Mouse (Mus musculus) intestine, embryonic 14.5 days (tissue): ENCODE measurements around the gene Dpf3. TPM values are rescaled to one million over a fixed set of nuclear protein-coding genes. Genes with fewer than 3 reads are reported as not detected.

ENCODE experiments used
- ATAC-seq: fragments of 200-750 bp; cut with Nextera tagmentation; replicated peaks from 2 replicates; pipeline ENCODE4 v1.8.0; 2017; ENCODE audit warnings: low read depth, moderate number of reproducible peaks, moderate TSS enrichment, moderate library complexity; ENCODE audit not compliant: low FRiP score, low TSS enrichment
- DNase-seq: peaks from one replicate; pipeline ENCODE4 v3.0.0-alpha.2; 2018; ENCODE audit warnings: low spot score
- H3K27ac ChIP-seq: fragments of 300-500 bp; sonication (generic); 2 replicates; pipeline ENCODE4 v1.5.1; 2014; ENCODE audit warnings: low read depth, mild to moderate bottlenecking, control low read depth
- H3K27me3 ChIP-seq: fragments of 300-500 bp; sonication (generic); replicated peaks from 2 replicates; pipeline ENCODE4 v1.6.1; 2014; ENCODE audit warnings: low read length, control low read depth; ENCODE audit not compliant: control insufficient read depth, insufficient read depth
- H3K36me3 ChIP-seq: fragments of 300-500 bp; sonication (generic); 2 replicates; pipeline ENCODE4 v1.6.1; 2014; ENCODE audit warnings: low read length, control low read depth; ENCODE audit not compliant: control insufficient read depth, insufficient read depth
- H3K4me1 ChIP-seq: fragments of 300-500 bp; sonication (generic); replicated peaks from 2 replicates; pipeline ENCODE4 v1.6.1; 2014; ENCODE audit warnings: low read length, control low read depth, mixed read lengths; ENCODE audit not compliant: control insufficient read depth, insufficient read depth
- H3K4me2 ChIP-seq: fragments of 300-500 bp; sonication (generic); 2 replicates; pipeline ENCODE4 v1.6.1; 2014; ENCODE audit warnings: low read length
- H3K4me3 ChIP-seq: fragments of 300-500 bp; sonication (generic); 2 replicates; pipeline ENCODE4 v1.5.1; 2014; ENCODE audit warnings: low read depth, low read length, control low read depth, mixed read lengths
- H3K9ac ChIP-seq: fragments of 300-500 bp; sonication (generic); 2 replicates; pipeline ENCODE4 v1.6.1; 2014; ENCODE audit warnings: mild to moderate bottlenecking, low read length
- H3K9me3 ChIP-seq: fragments of 300-500 bp; sonication (generic); 2 replicates; pipeline ENCODE4 v1.6.1; 2016; ENCODE audit warnings: low read length, control low read depth; ENCODE audit not compliant: control insufficient read depth
- WGBS: fragments of 180-500 bp; shearing (Covaris S2); extraction: QIAGEN DNeasy Blood & Tissue Kit; methylation state at CpG from one replicate; pipeline ENCODE4 v1.1.7; 2014; 5-methylcytosine and 5-hydroxymethylcytosine counted together
- polyA plus RNA-seq: library from polyadenylated mRNA; unstranded; fragments of >200 nt; fragmentation: Nextera tagmentation; extraction: Ambion mirVana; gene quantifications from 2 replicates; pipeline ENCODE4 v1.2.1, GENCODE M21; 2014

Gene Dpf3
- polyA plus RNA-seq, 1 experiment from 2014 or later: 8.7 TPM

GRCm38 (mm10) chr12:83427601-83428000 lies 59.9 kb downstream of the Dpf3 start:
- Histone ChIP-seq H3K4me3 (no peak overlapping the region), H3K36me3 (no peaks in the 10 kb centered on the region), H3K27me3 (no peaks in the 10 kb centered on the region), H3K27ac (no peak overlapping the region), H3K4me2 (no peak overlapping the region), H3K4me1 (peaks cover 16% of the 10 kb centered on the region), H3K9me3 (no peaks in the 10 kb centered on the region), H3K9ac (no peak overlapping the region)
- ATAC-seq (no peak), DNase-seq (no peak)
- 15% methylated on average over 4 of the region's 4 CpGs for WGBS

- H3K9me3 ChIP-seq: no peaks in the 10 kb centered on the region
- DNase-seq (no peak), ATAC-seq (no peak)
- H3K4me3 ChIP-seq: no peak overlapping the region
- H3K9ac ChIP-seq: no peak overlapping the region
- no peaks in the 10 kb centered on the region for H3K36me3 ChIP-seq
- no peaks in the 10 kb centered on the region for H3K27me3 ChIP-seq
- no peak overlapping the region for H3K4me2 ChIP-seq
- no peak overlapping the region for H3K27ac ChIP-seq
- H3K4me1 ChIP-seq: peaks cover 16% of the 10 kb centered on the region
- WGBS: 57% methylated on average over 5 of the region's 5 CpGs
Observed at GRCm38 (mm10) chr12:83426326-83426725, 61.2 kb downstream of the Dpf3 start.

- Histone ChIP-seq H3K4me1 (peaks cover 16% of the 10 kb centered on the region), H3K9me3 (no peaks in the 10 kb centered on the region), H3K4me2 (no peak overlapping the region), H3K9ac (no peak overlapping the region), H3K36me3 (no peaks in the 10 kb centered on the region), H3K27ac (no peak overlapping the region), H3K27me3 (no peaks in the 10 kb centered on the region), H3K4me3 (no peak overlapping the region)
- 68% methylated on average over 7 of the region's 7 CpGs for WGBS
- DNase-seq (no peak), ATAC-seq (0 out of 2 replicates have a peak, but pooled peaks have one; percentile 15)
Observed at GRCm38 (mm10) chr12:83425736-83426135, 61.8 kb downstream of the Dpf3 start.

GRCm38 (mm10) chr12:83424720-83425444 lies 62.6 kb downstream of the Dpf3 start:
- WGBS: 48% methylated on average over 11 of the region's 11 CpGs
- Histone ChIP-seq H3K27ac (peak overlapping the region; percentile 27; the same call in 1 of the 2 replicates), H3K4me2 (no peak overlapping the region), H3K4me3 (no peak overlapping the region), H3K27me3 (no peaks in the 10 kb centered on the region), H3K9ac (no peak overlapping the region), H3K36me3 (no peaks in the 10 kb centered on the region), H3K4me1 (peaks cover 16% of the 10 kb centered on the region), H3K9me3 (no peaks in the 10 kb centered on the region)
- no peak for DNase-seq
- no peak for ATAC-seq

- Histone ChIP-seq H3K4me2 (no peak overlapping the region), H3K27ac (peak overlapping the region; percentile 27; the same call in 1 of the 2 replicates), H3K4me1 (peaks cover 16% of the 10 kb centered on the region), H3K9ac (no peak overlapping the region), H3K36me3 (no peaks in the 10 kb centered on the region), H3K9me3 (no peaks in the 10 kb centered on the region), H3K27me3 (no peaks in the 10 kb centered on the region), H3K4me3 (no peak overlapping the region)
- 72% methylated on average over 12 of the region's 12 CpGs for WGBS
- ATAC-seq: no peak
- no peak for DNase-seq
Observed at GRCm38 (mm10) chr12:83424086-83424719, 63.3 kb downstream of the Dpf3 start.

- DNase-seq (no peak), ATAC-seq (no peak)
- Histone ChIP-seq H3K36me3 (no peaks in the 10 kb centered on the region), H3K4me1 (peaks cover 4% of the 10 kb centered on the region; the same call in 1 of the 2 replicates), H3K9ac (no peak overlapping the region), H3K27me3 (no peaks in the 10 kb centered on the region), H3K9me3 (no peaks in the 10 kb centered on the region), H3K27ac (no peak overlapping the region), H3K4me2 (no peak overlapping the region), H3K4me3 (no peak overlapping the region)
- WGBS: 87% methylated on average over 5 of the region's 5 CpGs
Observed at GRCm38 (mm10) chr12:83420346-83420745, 67.2 kb downstream of the Dpf3 start.

- no peak for DNase-seq
- H3K4me3 ChIP-seq: no peak overlapping the region
- H3K27me3 ChIP-seq: no peaks in the 10 kb centered on the region
- H3K36me3 ChIP-seq: no peaks in the 10 kb centered on the region
- H3K4me2 ChIP-seq: no peak overlapping the region
- no peak overlapping the region for H3K27ac ChIP-seq
- no peak for ATAC-seq
- WGBS: 62% methylated on average over 4 of the region's 4 CpGs
- no peaks in the 10 kb centered on the region for H3K9me3 ChIP-seq
- 0 out of 2 replicates have a peak, but pooled peaks cover 3% of the 10 kb centered on the region for H3K4me1 ChIP-seq
- H3K9ac ChIP-seq: no peak overlapping the region
Observed at GRCm38 (mm10) chr12:83415207-83415606, 72.3 kb downstream of the Dpf3 start.

GRCm38 (mm10) chr12:83413684-83414083 lies 73.8 kb downstream of the Dpf3 start:
- no peak overlapping the region for H3K27ac ChIP-seq
- H3K9ac ChIP-seq: no peak overlapping the region
- 89% methylated on average over 5 of the region's 5 CpGs for WGBS
- H3K9me3 ChIP-seq: no peaks in the 10 kb centered on the region
- no peaks in the 10 kb centered on the region for H3K36me3 ChIP-seq
- H3K27me3 ChIP-seq: no peaks in the 10 kb centered on the region
- 0 out of 2 replicates have a peak, but pooled peaks cover 3% of the 10 kb centered on the region for H3K4me1 ChIP-seq
- DNase-seq (no peak), ATAC-seq (no peak)
- H3K4me2 ChIP-seq: no peak overlapping the region
- no peak overlapping the region for H3K4me3 ChIP-seq
